Mouse (Mus musculus) C2C12 (cell line): Measurements from ENCODE around the gene Shisa5. TPM values are rescaled to one million over a fixed set of nuclear protein-coding genes. Genes with fewer than 3 reads are reported as not detected.

ENCODE experiments used
- H3K27me3 ChIP-seq: one replicate; pipeline ENCODE4 v1.6.1; 2011; ENCODE audit not compliant: control insufficient read depth, insufficient read depth, insufficient read length
- H3K36me3 ChIP-seq: one replicate; pipeline ENCODE4 v1.6.1; 2011; ENCODE audit not compliant: control insufficient read depth, insufficient read depth
- H3K4me3 ChIP-seq: one replicate; pipeline ENCODE4 v1.5.1; 2011; ENCODE audit warnings: mild to moderate bottlenecking, control low read depth; ENCODE audit not compliant: poor library complexity, insufficient read depth, severe bottlenecking
- H3K79me2 ChIP-seq: one replicate; pipeline ENCODE4 v1.6.1; 2011; ENCODE audit not compliant: control insufficient read depth, insufficient read depth
- H3K79me3 ChIP-seq: one replicate; pipeline ENCODE4 v1.6.1; 2011; ENCODE audit warnings: low read depth, control low read depth
- H3ac ChIP-seq: one replicate; pipeline ENCODE3; 2011; ENCODE audit warnings: low read depth; ENCODE audit not compliant: control insufficient read depth, insufficient read length
- CEBPB ChIP-seq: IDR thresholded peaks from one replicate; pipeline ENCODE4 v1.6.1; 2011; ENCODE audit warnings: low read depth, mild to moderate bottlenecking, control low read depth, moderate library complexity
- CTCF ChIP-seq: IDR thresholded peaks from one replicate; pipeline ENCODE4 v1.5.1; 2011; ENCODE audit not compliant: control insufficient read depth, insufficient read depth, insufficient read length
- FOSL1 ChIP-seq: IDR thresholded peaks from one replicate; pipeline ENCODE4 v1.8.0; 2011; ENCODE audit warnings: mild to moderate bottlenecking, low read length; ENCODE audit not compliant: poor library complexity, insufficient read depth, severe bottlenecking
- MAX ChIP-seq: IDR thresholded peaks from one replicate; pipeline ENCODE4 v1.6.1; 2011; ENCODE audit warnings: mild to moderate bottlenecking, control low read depth
- MYOD1 ChIP-seq: IDR thresholded peaks from one replicate; pipeline ENCODE4 v1.6.1; 2011; ENCODE audit warnings: low read depth; ENCODE audit not compliant: control insufficient read depth, insufficient read length
- MYOG ChIP-seq: IDR thresholded peaks from one replicate; pipeline ENCODE4 v1.6.1; 2011; ENCODE audit not compliant: control insufficient read depth, insufficient read length; ENCODE audit errors: extremely low read depth
- USF1 ChIP-seq: IDR thresholded peaks from one replicate; pipeline ENCODE4 v1.6.1; 2011; ENCODE audit warnings: low read depth, mild to moderate bottlenecking, control low read depth, moderate library complexity
- polyA plus RNA-seq: library from polyadenylated mRNA; unstranded; fragments of >200 nt; fragmentation: generic; extraction: Trizol; gene quantifications from one replicate; pipeline ENCODE4 v1.2.1, GENCODE M21; 2012; ENCODE audit warnings: missing spikeins

The Shisa5 gene
- polyA plus RNA-seq, 1 experiment = 86.4 TPM

DNA sequence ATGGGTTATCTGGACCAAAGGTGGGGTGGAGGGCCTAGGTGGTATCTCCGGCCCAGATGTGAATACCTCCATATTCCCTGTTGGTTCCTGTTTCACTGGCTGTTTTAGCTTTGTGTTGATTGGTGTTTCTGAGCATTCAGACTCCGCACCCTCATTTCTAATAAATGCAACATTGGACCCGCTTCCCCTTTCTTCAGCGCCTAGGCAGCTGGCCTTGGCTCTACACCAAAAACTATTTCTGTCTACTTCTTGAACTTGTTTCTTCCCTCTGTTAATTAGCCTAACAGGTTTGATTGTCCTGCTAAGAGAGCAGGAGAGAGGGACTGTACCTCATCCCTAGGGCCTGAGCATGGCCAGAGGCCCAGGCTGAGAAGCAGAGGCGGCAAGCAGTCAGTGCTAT lies 19.2 kb downstream of the Shisa5 start:
- Histone ChIP-seq H3ac (no peak overlapping the region), H3K79me2 (peaks cover 7% of the 10 kb centered on the region), H3K79me3 (no peaks in the 10 kb centered on the region), H3K36me3 (peaks cover 24% of the 10 kb centered on the region), H3K4me3 (no peak overlapping the region), H3K27me3 (no peaks in the 10 kb centered on the region)
- TF ChIP-seq CEBPB (no peak), FOSL1 (no peak), MAX (no peak), MYOD1 (no peak), CTCF (no peak), MYOG (no peak), USF1 (no peak)

DNA sequence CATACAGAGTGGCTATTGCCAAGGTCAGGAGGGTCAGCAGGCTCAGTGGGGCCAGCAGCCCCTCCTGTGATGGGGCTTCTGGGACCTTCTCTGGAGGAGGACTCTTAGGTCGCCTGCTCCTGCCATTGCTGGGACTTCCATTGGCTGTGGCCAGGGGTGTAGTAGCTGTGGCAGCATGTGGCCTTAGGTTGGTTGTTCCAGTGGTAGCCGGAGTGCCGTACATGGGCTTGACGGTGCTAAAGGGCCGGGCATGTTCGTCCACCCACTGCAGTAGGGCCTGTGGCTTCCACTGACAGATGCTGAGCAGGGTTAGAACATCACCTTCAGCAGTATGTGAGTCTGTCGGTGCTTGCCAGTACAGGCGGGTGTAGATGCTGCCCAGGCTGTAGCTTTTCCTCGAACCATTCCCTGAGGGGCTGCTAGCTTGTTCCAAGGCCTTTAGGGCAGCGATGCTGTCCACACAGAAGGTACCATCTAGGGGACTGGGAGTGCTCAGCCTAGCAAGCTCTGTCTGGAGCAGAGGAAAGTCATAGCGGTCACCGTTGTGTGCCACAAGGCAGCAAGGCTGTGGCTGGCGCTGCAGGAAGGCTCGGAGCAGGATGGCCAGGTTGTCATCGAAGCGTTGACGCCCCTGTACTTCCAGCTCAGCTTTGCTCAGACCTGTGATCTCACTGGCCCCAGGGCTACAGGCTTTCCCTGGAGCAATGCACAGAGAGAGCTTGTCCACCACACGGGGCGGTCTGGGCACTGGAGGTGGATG lies 19.8 kb downstream of the Shisa5 start:
- peaks cover 27% of the 10 kb centered on the region for H3K36me3 ChIP-seq
- no peaks in the 10 kb centered on the region for H3K27me3 ChIP-seq
- H3ac ChIP-seq = peak overlapping the region; percentile 59
- peaks cover 7% of the 10 kb centered on the region for H3K79me2 ChIP-seq
- no peak for TF ChIP-seq MYOG
- TF ChIP-seq MYOD1 = no peak
- no peak for TF ChIP-seq MAX
- no peak for TF ChIP-seq CTCF
- no peak for TF ChIP-seq FOSL1
- no peak for TF ChIP-seq USF1
- TF ChIP-seq CEBPB = no peak
- H3K4me3 ChIP-seq = no peak overlapping the region
- no peaks in the 10 kb centered on the region for H3K79me3 ChIP-seq

DNA sequence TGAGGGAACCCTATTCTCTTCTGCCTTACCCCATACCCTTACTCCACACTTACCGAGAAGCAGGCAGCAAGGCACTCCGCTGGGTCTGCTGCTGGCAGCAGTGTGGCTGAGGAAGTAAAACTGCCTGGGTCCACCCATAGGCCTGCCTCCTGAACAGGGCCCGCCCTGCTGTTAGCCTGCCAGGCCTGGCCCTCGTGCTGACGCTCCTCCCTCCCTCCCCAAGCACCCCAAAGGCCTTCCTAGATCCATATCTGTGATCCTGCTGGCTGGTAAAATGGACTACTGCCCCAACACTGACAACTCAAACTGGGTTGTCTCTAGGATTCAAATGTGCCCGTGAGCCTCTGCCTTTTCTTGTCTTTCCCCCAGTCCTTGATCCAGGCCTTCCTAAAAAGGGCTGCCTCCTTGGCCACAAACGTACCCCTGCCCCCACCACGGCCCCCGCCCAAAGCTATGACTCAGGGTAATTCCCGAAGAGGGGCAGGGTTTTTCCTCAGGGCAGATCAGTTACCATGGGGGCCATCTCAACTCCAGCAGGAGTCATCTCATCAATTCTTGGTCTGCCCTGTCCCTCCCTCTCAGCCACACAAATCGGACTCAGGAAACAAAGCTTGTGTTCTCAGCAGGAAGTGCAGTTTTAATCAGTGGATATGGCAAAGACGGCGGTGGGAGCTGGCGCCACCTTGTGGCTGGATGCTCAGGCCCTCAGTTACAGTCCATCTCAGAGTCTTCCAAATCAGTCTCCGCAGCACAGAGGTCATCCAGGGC lies 21.0 kb downstream of the Shisa5 start, which contains the start of gene Trex1:
Gene Trex1 (minus strand): TSS at position 599 of the 768 bp plus-strand sequence.
- H3K27me3 ChIP-seq = no peaks in the 10 kb centered on the region
- H3K36me3 ChIP-seq = peaks cover 37% of the 10 kb centered on the region

DNA sequence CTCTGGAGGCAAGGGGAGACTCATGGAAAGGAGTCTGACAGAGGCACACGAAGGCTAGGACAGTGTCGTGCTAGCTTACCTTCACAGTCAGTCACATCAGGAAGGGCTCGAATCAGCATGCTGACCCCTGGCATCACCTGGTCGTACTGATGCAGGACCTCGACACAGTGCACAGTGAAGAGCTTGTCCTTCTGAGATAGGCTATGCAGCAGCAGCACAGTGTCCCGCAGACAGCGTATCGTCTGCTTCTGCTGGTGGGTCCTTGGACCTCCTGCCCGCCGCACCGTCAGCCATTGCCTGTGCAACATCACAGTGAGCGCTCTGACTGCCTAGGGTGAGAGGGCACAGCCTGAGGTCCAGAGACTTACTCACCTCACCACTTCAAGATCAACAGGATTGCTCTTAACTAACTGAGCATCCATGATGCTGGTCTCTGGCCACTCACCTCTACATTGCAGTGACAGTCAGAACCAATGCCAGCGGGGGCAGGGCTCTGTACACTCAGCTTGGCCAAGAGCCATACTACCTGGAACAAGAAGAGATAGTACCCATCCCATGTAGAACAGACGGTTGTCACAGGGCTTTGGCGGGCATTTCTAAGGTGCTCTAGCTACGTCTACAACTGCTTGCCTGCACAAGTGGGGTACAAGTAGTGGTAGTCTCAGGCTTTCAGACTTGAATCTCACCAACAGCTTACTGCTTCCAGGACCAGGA lies 22.0 kb downstream of the Shisa5 start:
- Histone ChIP-seq H3K79me3 (no peaks in the 10 kb centered on the region), H3K79me2 (peaks cover 6% of the 10 kb centered on the region), H3ac (peak overlapping the region; percentile 40), H3K4me3 (no peak overlapping the region), H3K36me3 (peaks cover 43% of the 10 kb centered on the region), H3K27me3 (no peaks in the 10 kb centered on the region)
- TF ChIP-seq FOSL1 (no peak), MYOD1 (no peak), USF1 (no peak), MYOG (no peak), CTCF (no peak), MAX (no peak), CEBPB (no peak)

More for the DNA sequence above, 21.0 kb downstream of the Shisa5 start, which contains the start of gene Trex1:
- H3K4me3 ChIP-seq = peak within 1 kb of the TSS; percentile 21
- peak within 1 kb of the TSS; percentile 59 for H3ac ChIP-seq
- TF ChIP-seq CEBPB = no peak
- TF ChIP-seq MAX = peak; percentile 30
- TF ChIP-seq CTCF = peak; percentile 81
- H3K79me3 ChIP-seq = no peaks in the 10 kb centered on the region
- H3K79me2 ChIP-seq = peaks cover 7% of the 10 kb centered on the region

DNA sequence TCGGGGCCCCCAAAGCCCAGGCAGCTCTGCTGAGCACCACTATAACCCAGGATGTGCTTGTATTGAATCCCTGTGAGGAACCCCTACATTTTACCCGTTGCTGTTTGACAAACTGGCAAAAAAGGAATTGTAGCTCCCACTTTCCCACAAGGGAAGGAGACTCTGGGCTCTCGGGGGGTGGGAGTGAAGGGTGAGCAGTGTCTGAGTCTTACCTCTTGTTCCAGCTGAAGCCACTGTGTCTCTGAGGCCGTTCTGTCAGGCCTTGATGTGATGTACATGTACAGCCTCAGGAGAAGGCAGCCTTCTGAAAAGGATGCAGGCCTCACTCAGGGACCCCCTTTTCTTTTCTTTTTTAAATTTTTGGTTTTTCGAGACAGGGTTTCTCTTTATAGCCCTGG lies 22.5 kb downstream of the Shisa5 start:
- TF ChIP-seq CTCF (no peak), CEBPB (no peak), USF1 (no peak), MYOD1 (no peak), FOSL1 (no peak), MAX (no peak), MYOG (no peak)
- H3K36me3 ChIP-seq = peaks cover 48% of the 10 kb centered on the region
- no peak overlapping the region for H3ac ChIP-seq
- no peaks in the 10 kb centered on the region for H3K27me3 ChIP-seq
- H3K79me2 ChIP-seq = peaks cover under 1% of the 10 kb centered on the region
- H3K4me3 ChIP-seq = no peak overlapping the region
- H3K79me3 ChIP-seq = no peaks in the 10 kb centered on the region
